Mouse (Mus musculus) ES-E14 (cell line): ENCODE measurements at regions not wholly inside any gene's neighbourhood (a gene's known extent, or its start where the extent isn't known, plus 50 kb on each side); places are given as distances from the start of the nearest gene placed in this dataset.

ENCODE experiments used
- DNase-seq: peaks from one replicate; pipeline ENCODE4 v3.0.0-alpha.2; 2013; ENCODE audit warnings: low read depth, low spot score
- H3K27ac ChIP-seq: 2 replicates; pipeline ENCODE4 v1.5.1; 2012; ENCODE audit warnings: low read depth, mild to moderate bottlenecking, low read length, moderate library complexity, mixed read lengths; ENCODE audit not compliant: poor library complexity, insufficient read depth, severe bottlenecking
- H3K36me3 ChIP-seq: 2 replicates; pipeline ENCODE4 v1.6.1; 2012; ENCODE audit warnings: mild to moderate bottlenecking, low read length, moderate library complexity, mixed read lengths; ENCODE audit not compliant: control insufficient read depth, poor library complexity, insufficient read depth, severe bottlenecking
- H3K4me1 ChIP-seq, 2 experiments: fragments of 150-350 bp in 1 of 2; sonication (generic) in 1 of 2; 2 replicates each; pipeline ENCODE4 v1.6.1; 2012; ENCODE audit warnings: low read length in 2 of 2, mild to moderate bottlenecking in 1 of 2, mixed read lengths in 1 of 2; ENCODE audit not compliant: control insufficient read depth in 2 of 2, insufficient read depth in 2 of 2, poor library complexity in 1 of 2
- H3K4me3 ChIP-seq, 2 experiments: fragments of 150-350 bp in 1 of 2; sonication (generic) in 1 of 2; 2 replicates each; pipeline ENCODE4 v1.5.1; 2012; ENCODE audit warnings: low read length in 2 of 2, low read depth in 1 of 2, mild to moderate bottlenecking in 1 of 2, mixed read lengths in 1 of 2; ENCODE audit not compliant: insufficient read depth in 1 of 2, poor library complexity in 1 of 2, severe bottlenecking in 1 of 2
- H3K9ac ChIP-seq: 2 replicates; pipeline ENCODE4 v1.6.1; 2012; ENCODE audit warnings: low read depth, mild to moderate bottlenecking, low read length, mixed read lengths; ENCODE audit not compliant: poor library complexity, insufficient read depth, severe bottlenecking
- H3K9me3 ChIP-seq: fragments of 150-350 bp; sonication (generic); 2 replicates; pipeline ENCODE4 v1.6.1; 2012; ENCODE audit warnings: low read depth, mild to moderate bottlenecking, low read length; ENCODE audit not compliant: control insufficient read depth, insufficient read depth
- CHD2 ChIP-seq: IDR thresholded peaks from 2 replicates; pipeline ENCODE4 v1.6.1; 2014; ENCODE audit warnings: mild to moderate bottlenecking, low read depth, low read length, inconsistent platforms
- HCFC1 ChIP-seq: IDR thresholded peaks from 2 replicates; pipeline ENCODE4 v1.6.1; 2012; ENCODE audit warnings: low read length, inconsistent platforms, borderline replicate concordance; ENCODE audit not compliant: insufficient read depth
- MAFK ChIP-seq: IDR thresholded peaks from 2 replicates; pipeline ENCODE4 v1.6.1; 2014; ENCODE audit warnings: mild to moderate bottlenecking, low read depth, low read length, inconsistent platforms; ENCODE audit not compliant: insufficient read depth
- ZC3H11A ChIP-seq: IDR thresholded peaks from 2 replicates; pipeline ENCODE4 v1.6.1; 2012; ENCODE audit warnings: low read depth, mild to moderate bottlenecking, inconsistent platforms, low read length, borderline replicate concordance
- ZNF384 ChIP-seq: IDR thresholded peaks from 2 replicates; pipeline ENCODE4 v1.6.1; 2012; ENCODE audit warnings: low read depth, low read length, inconsistent platforms
- in situ Hi-C, 2 experiments: fragments of 600-800 bp; cut with MboI; formaldehyde crosslinking; loops; one replicate each; pipeline ENCODE4 v1.15.1; 2025; ENCODE audit warnings: low sequenced_read_pairs in 2 of 2, inconsistent platforms in 1 of 2; ENCODE audit not compliant: unreplicated experiment in 2 of 2

DNA sequence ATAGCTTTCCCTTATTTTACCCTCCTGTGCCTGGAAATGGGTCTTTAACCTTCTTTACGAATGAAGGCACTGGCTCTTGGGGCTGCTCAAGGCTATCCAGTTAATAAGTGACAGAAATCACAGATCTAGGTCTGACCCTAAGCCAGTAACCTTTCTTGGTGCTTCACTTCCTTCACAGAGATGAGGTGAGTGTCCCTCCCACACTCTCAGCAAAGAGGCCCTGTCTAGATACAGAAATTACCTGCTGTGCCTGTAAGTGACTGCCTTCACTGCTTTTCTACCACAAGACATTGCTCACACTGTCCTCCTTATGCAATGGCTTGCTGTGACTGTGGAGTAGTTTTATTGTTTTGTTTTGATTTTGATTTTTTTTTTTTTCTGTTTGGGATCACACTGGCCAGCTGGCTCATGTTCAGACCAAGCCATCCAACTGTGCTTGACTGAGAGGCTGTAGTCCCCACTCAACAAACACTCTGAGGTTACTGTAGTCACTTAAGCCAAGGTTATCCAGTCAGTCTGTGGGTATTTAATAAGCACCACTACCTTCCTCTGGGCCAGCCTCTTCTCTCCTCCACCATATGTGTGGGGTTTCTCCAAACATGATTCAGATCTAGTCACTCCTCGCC lies 73.3 kb upstream of the Tmem17 start:
- no peak for TF ChIP-seq MAFK
- TF ChIP-seq ZC3H11A = no peak
- TF ChIP-seq CHD2 = no peak
- no peak for TF ChIP-seq HCFC1
- no peak for TF ChIP-seq ZNF384
- Histone ChIP-seq H3K4me3 (no peak overlapping the region), H3K9ac (no peak overlapping the region), H3K4me1 (0 out of 4 replicates have a peak, but pooled peaks cover 0 to 2% of the 10 kb centered on the region in 2 experiments), H3K9me3 (no peaks in the 10 kb centered on the region), H3K27ac (no peak overlapping the region), H3K36me3 (no peaks in the 10 kb centered on the region)
- in situ Hi-C loops = no loop called here
- no peak for DNase-seq

DNA sequence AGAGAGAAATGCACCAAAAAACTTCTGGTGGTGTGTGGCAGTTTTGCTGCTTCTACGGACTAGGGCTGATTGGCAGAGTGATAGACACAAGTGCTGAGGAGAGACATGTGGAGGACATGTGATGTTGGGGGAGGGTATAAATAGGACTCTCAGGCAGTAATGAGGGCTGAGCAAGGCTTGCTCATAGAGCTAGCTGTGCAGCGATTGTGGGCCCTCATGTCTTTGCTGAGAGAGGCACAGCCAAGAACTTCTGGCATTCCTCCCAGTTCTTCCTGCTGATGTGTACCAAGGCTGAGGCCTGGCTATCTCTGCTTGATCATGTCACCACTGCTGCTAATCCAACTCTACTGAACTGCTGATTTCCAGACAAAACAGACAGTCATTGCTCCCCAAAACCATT lies 71.4 kb upstream of the Tmem17 start:
- no peak overlapping the region for H3K4me3 ChIP-seq
- in situ Hi-C loops = no loop called here
- TF ChIP-seq MAFK (no peak), HCFC1 (no peak)
- no peaks in the 10 kb centered on the region for H3K9me3 ChIP-seq
- no peak overlapping the region for H3K27ac ChIP-seq
- 0 out of 4 replicates have a peak, but pooled peaks cover 0 to 2% of the 10 kb centered on the region in 2 experiments for H3K4me1 ChIP-seq
- H3K36me3 ChIP-seq = no peaks in the 10 kb centered on the region
- no peak for DNase-seq
- H3K9ac ChIP-seq = no peak overlapping the region

DNA sequence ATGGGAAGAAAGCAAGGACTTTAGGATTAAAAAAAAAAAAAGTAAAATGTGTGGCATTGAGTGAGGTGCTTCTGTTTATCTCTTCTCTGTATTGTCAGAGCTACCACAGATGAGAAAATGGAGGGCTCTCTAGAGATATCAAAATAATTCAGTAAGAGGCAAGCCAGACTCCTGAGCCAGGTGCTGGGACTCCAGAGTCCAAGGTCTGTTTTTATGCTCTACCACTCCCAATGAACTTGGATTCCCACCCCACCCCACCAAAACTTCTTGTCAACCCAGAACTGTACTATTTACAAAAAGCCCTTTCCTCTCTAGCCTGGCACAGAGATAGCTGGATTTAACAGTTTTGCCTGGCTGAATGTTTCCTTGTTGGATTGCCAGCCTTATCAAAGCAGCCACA lies 58.7 kb upstream of the Tmem17 start:
- TF ChIP-seq ZNF384 = no peak
- no peak for TF ChIP-seq HCFC1
- no peak for TF ChIP-seq CHD2
- TF ChIP-seq MAFK = no peak
- TF ChIP-seq ZC3H11A = no peak
- DNase-seq = no peak
- no peak overlapping the region for H3K27ac ChIP-seq
- no peaks in the 10 kb centered on the region for H3K36me3 ChIP-seq
- no peak overlapping the region for H3K9ac ChIP-seq
- no peaks in the 10 kb centered on the region for H3K4me1 ChIP-seq
- H3K4me3 ChIP-seq = no peak overlapping the region
- no peaks in the 10 kb centered on the region for H3K9me3 ChIP-seq
- in situ Hi-C loops = no loop called here

DNA sequence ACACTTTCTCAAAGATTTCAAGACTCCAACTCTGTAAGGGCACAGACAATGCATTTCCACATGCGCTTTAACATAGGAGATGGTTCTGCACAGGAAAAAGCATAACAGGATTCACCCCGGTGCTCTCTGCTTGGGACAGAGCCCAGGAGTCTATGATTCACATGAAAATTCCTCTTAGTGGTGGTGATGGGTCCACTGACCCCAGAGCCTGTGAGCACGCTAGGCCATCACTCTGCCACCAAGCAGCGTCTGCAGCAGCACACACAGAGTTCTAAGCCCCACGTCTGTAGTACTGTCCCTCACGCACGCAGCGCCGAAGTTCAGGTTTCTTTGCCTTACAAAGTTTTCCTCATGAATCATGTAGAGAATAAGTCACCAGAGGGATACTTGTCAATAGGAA lies 55.6 kb upstream of the Tmem17 start:
- no peak for DNase-seq
- in situ Hi-C loops = no loop called here
- peaks cover 4 to 6% of the 10 kb centered on the region in 2 experiments; a peak in 3 of 4 replicates for H3K4me1 ChIP-seq
- H3K4me3 ChIP-seq = no peak overlapping the region
- H3K9ac ChIP-seq = no peak overlapping the region
- no peaks in the 10 kb centered on the region for H3K9me3 ChIP-seq
- no peaks in the 10 kb centered on the region for H3K36me3 ChIP-seq
- H3K27ac ChIP-seq = no peak overlapping the region
- no peak for TF ChIP-seq ZC3H11A
- TF ChIP-seq ZNF384 = no peak
- TF ChIP-seq HCFC1 = no peak
- no peak for TF ChIP-seq CHD2
- no peak for TF ChIP-seq MAFK

DNA sequence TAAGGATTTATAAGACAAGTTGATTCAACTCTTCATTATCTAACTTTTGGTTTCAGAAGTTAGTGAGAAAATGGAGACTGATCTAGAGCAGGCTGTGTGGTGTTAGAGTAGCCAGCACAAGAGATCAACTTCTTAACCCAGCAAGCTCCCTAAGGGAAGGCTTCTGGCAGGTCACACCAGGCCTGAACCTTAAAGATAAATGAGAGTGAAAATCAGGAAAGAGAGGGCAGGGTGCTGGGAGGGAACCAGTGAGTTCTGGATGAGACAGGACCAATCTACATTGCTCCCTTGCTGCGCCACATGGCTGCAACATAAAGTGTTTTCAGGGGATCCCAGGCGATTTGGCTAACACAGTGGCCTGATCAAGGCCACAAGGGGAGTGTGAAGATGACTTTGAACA lies 54.7 kb upstream of the Tmem17 start:
- H3K36me3 ChIP-seq = no peaks in the 10 kb centered on the region
- no peak overlapping the region for H3K9ac ChIP-seq
- DNase-seq = no peak
- no peak overlapping the region for H3K4me3 ChIP-seq
- TF ChIP-seq ZNF384 (no peak), MAFK (no peak), CHD2 (no peak), ZC3H11A (no peak), HCFC1 (no peak)
- H3K27ac ChIP-seq = no peak overlapping the region
- H3K9me3 ChIP-seq = no peaks in the 10 kb centered on the region
- in situ Hi-C loops = no loop called here
- peaks cover 6% of the 10 kb centered on the region in 2 experiments for H3K4me1 ChIP-seq
